Mouse (Mus musculus): ENCODE results near the gene Col6a6. TPM values are rescaled to one million over a fixed set of nuclear protein-coding genes. Genes with fewer than 3 reads are reported as not detected.

Col6a6 gene
- polyA plus RNA-seq, 1 experiment from 2014 or later: 0.12 TPM

GRCm38 (mm10) chr9:105720430-105720829 lies 107.5 kb downstream of the Col6a6 start:
- no peak overlapping the region for H3K27ac ChIP-seq
- no peak overlapping the region for H3K4me2 ChIP-seq
- H3K9me3 ChIP-seq: no peaks in the 10 kb centered on the region
- WGBS: 75% methylated on average over 4 of the region's 4 CpGs
- no peak for ATAC-seq (ENCODE audit: low FRiP score)
- no peak overlapping the region for H3K4me3 ChIP-seq
- no peak overlapping the region for H3K9ac ChIP-seq
- H3K4me1 ChIP-seq (replicated peaks): peaks cover 5% of the 10 kb centered on the region
- no peaks in the 10 kb centered on the region for H3K36me3 ChIP-seq
- no peaks in the 10 kb centered on the region for H3K27me3 ChIP-seq

- peaks cover 5% of the 10 kb centered on the region for H3K4me1 ChIP-seq (replicated peaks)
- no peak for ATAC-seq (ENCODE audit: low FRiP score)
- no peak overlapping the region for H3K4me3 ChIP-seq
- H3K27ac ChIP-seq: no peak overlapping the region
- no peaks in the 10 kb centered on the region for H3K27me3 ChIP-seq
- no peak overlapping the region for H3K9ac ChIP-seq
- no peaks in the 10 kb centered on the region for H3K36me3 ChIP-seq
- H3K9me3 ChIP-seq: no peaks in the 10 kb centered on the region
- WGBS: 32% methylated on average over 5 of the region's 5 CpGs
- H3K4me2 ChIP-seq: no peak overlapping the region
These were observed 108.0 kb downstream of the Col6a6 start for GRCm38 (mm10) chr9:105719851-105720395.

- no peaks in the 10 kb centered on the region for H3K9me3 ChIP-seq
- no peaks in the 10 kb centered on the region for H3K36me3 ChIP-seq
These were observed 108.6 kb downstream of the Col6a6 start for GRCm38 (mm10) chr9:105719367-105719766.

GRCm38 (mm10) chr9:105712049-105712448 lies 115.9 kb downstream of the Col6a6 start:
- Histone ChIP-seq H3K27me3 (no peaks in the 10 kb centered on the region), H3K27ac (no peak overlapping the region), H3K4me2 (no peak overlapping the region), H3K9ac (no peak overlapping the region), H3K9me3 (no peaks in the 10 kb centered on the region), H3K4me3 (no peak overlapping the region), H3K4me1 (replicated peaks) (no peaks in the 10 kb centered on the region), H3K36me3 (no peaks in the 10 kb centered on the region)
- 90% methylated on average over 3 of the region's 3 CpGs for WGBS
- no peak for ATAC-seq (ENCODE audit: low FRiP score)

More at GRCm38 (mm10) chr9:105719367-105719766, 108.6 kb downstream of the Col6a6 start:
- H3K4me2 ChIP-seq: no peak overlapping the region
- no peak overlapping the region for H3K9ac ChIP-seq
- H3K4me1 ChIP-seq (replicated peaks): peaks cover 5% of the 10 kb centered on the region
- H3K4me3 ChIP-seq: no peak overlapping the region
- ATAC-seq (ENCODE audit: low FRiP score): no peak
- H3K27ac ChIP-seq: no peak overlapping the region
- 83% methylated on average over 7 of the region's 7 CpGs for WGBS
- H3K27me3 ChIP-seq: no peaks in the 10 kb centered on the region

- H3K4me3 ChIP-seq: no peak overlapping the region
- 91% methylated on average over 1 of the region's 1 CpGs for whole genome bisulfite sequencing
These were observed 122.9 kb downstream of the Col6a6 start for GRCm38 (mm10) chr9:105705011-105705410.

GRCm38 (mm10) chr9:105704226-105704932 lies 123.6 kb downstream of the Col6a6 start:
- no peaks in the 10 kb centered on the region for H3K36me3 ChIP-seq
- H3K4me2 ChIP-seq: no peak overlapping the region
- peaks cover 7% of the 10 kb centered on the region; the same call in 1 of the 2 replicates for H3K4me1 ChIP-seq (replicated peaks)
- no peak overlapping the region for H3K9ac ChIP-seq
- no peaks in the 10 kb centered on the region for H3K9me3 ChIP-seq
- ATAC-seq (ENCODE audit: low FRiP score): no peak
- H3K27me3 ChIP-seq: no peaks in the 10 kb centered on the region; the same call in 1 of the 2 replicates
- WGBS: 76% methylated on average over 16 of the region's 16 CpGs
- no peak overlapping the region for H3K27ac ChIP-seq
- H3K4me3 ChIP-seq: no peak overlapping the region

More at GRCm38 (mm10) chr9:105705011-105705410, 122.9 kb downstream of the Col6a6 start:
- no peaks in the 10 kb centered on the region; the same call in 1 of the 2 replicates for H3K27me3 ChIP-seq
- no peaks in the 10 kb centered on the region for H3K9me3 ChIP-seq
- H3K27ac ChIP-seq: no peak overlapping the region
- no peak for ATAC-seq (ENCODE audit: low FRiP score)
- peaks cover 7% of the 10 kb centered on the region; the same call in 1 of the 2 replicates for H3K4me1 ChIP-seq (replicated peaks)
- no peak overlapping the region for H3K9ac ChIP-seq
- no peaks in the 10 kb centered on the region for H3K36me3 ChIP-seq
- no peak overlapping the region for H3K4me2 ChIP-seq

GRCm38 (mm10) chr9:105701966-105702365 lies 126.0 kb downstream of the Col6a6 start:
- Histone ChIP-seq H3K9me3 (no peaks in the 10 kb centered on the region), H3K4me3 (no peak overlapping the region), H3K27me3 (no peaks in the 10 kb centered on the region; the same call in 1 of the 2 replicates), H3K4me1 (replicated peaks) (peaks cover 7% of the 10 kb centered on the region; the same call in 1 of the 2 replicates), H3K36me3 (no peaks in the 10 kb centered on the region), H3K27ac (no peak overlapping the region), H3K9ac (no peak overlapping the region), H3K4me2 (no peak overlapping the region)
- 59% methylated on average over 9 of the region's 9 CpGs for WGBS
- no peak for ATAC-seq (ENCODE audit: low FRiP score)

- 79% methylated on average over 6 of the region's 6 CpGs for WGBS
- no peaks in the 10 kb centered on the region for H3K9me3 ChIP-seq
- no peaks in the 10 kb centered on the region for H3K27me3 ChIP-seq
- no peak overlapping the region for H3K4me3 ChIP-seq
- no peak for ATAC-seq (ENCODE audit: low FRiP score)
- no peak overlapping the region for H3K27ac ChIP-seq
- no peak overlapping the region for H3K4me2 ChIP-seq
- no peak overlapping the region for H3K9ac ChIP-seq
- H3K36me3 ChIP-seq: no peaks in the 10 kb centered on the region
- H3K4me1 ChIP-seq (replicated peaks): peaks cover 7% of the 10 kb centered on the region; the same call in 1 of the 2 replicates
These were observed 127.3 kb downstream of the Col6a6 start for GRCm38 (mm10) chr9:105700702-105701101.

GRCm38 (mm10) chr9:105697764-105698396 lies 130.1 kb downstream of the Col6a6 start:
- WGBS: 74% methylated on average over 9 of the region's 9 CpGs
- no peak overlapping the region for H3K9ac ChIP-seq
- no peaks in the 10 kb centered on the region for H3K36me3 ChIP-seq
- H3K27ac ChIP-seq: no peak overlapping the region
- no peaks in the 10 kb centered on the region; the same call in 1 of the 2 replicates for H3K4me1 ChIP-seq (replicated peaks)
- H3K9me3 ChIP-seq: no peaks in the 10 kb centered on the region
- no peak overlapping the region for H3K4me2 ChIP-seq
- H3K27me3 ChIP-seq: no peaks in the 10 kb centered on the region
- ATAC-seq (ENCODE audit: low FRiP score): no peak
- no peak overlapping the region for H3K4me3 ChIP-seq

- no peaks in the 10 kb centered on the region; the same call in 1 of the 2 replicates for H3K4me1 ChIP-seq (replicated peaks)
- WGBS: 85% methylated on average over 7 of the region's 7 CpGs
- H3K4me3 ChIP-seq: no peak overlapping the region
- no peak overlapping the region for H3K4me2 ChIP-seq
- H3K36me3 ChIP-seq: no peaks in the 10 kb centered on the region
- H3K9me3 ChIP-seq: no peaks in the 10 kb centered on the region
- ATAC-seq (ENCODE audit: low FRiP score): no peak
- no peak overlapping the region for H3K27ac ChIP-seq
- no peaks in the 10 kb centered on the region for H3K27me3 ChIP-seq
- no peak overlapping the region for H3K9ac ChIP-seq
These were observed 131.0 kb downstream of the Col6a6 start for GRCm38 (mm10) chr9:105696818-105697564.

- H3K27me3 ChIP-seq: no peaks in the 10 kb centered on the region
- H3K36me3 ChIP-seq: peaks cover 8% of the 10 kb centered on the region
- H3K27ac ChIP-seq: no peak overlapping the region
- H3K4me1 ChIP-seq (replicated peaks): no peaks in the 10 kb centered on the region; the same call in 1 of the 2 replicates
- no peak overlapping the region for H3K4me3 ChIP-seq
- H3K9me3 ChIP-seq: no peaks in the 10 kb centered on the region
- H3K4me2 ChIP-seq: no peak overlapping the region
- no peak for ATAC-seq (ENCODE audit: low FRiP score)
- H3K9ac ChIP-seq: no peak overlapping the region
- 4% methylated on average over 5 of the region's 5 CpGs for WGBS
These were observed 134.1 kb downstream of the Col6a6 start for GRCm38 (mm10) chr9:105693854-105694253.

GRCm38 (mm10) chr9:105693056-105693455 lies 134.9 kb downstream of the Col6a6 start:
- H3K4me2 ChIP-seq: no peak overlapping the region
- no peak overlapping the region for H3K27ac ChIP-seq
- no peaks in the 10 kb centered on the region for H3K4me1 ChIP-seq (replicated peaks)
- no peak overlapping the region for H3K9ac ChIP-seq
- H3K36me3 ChIP-seq: peaks cover 16% of the 10 kb centered on the region
- no peaks in the 10 kb centered on the region for H3K27me3 ChIP-seq
- ATAC-seq (ENCODE audit: low FRiP score): no peak
- H3K9me3 ChIP-seq: no peaks in the 10 kb centered on the region
- H3K4me3 ChIP-seq: no peak overlapping the region
- 94% methylated on average over 9 of the region's 9 CpGs for WGBS
